Mouse (Mus musculus) adrenal gland, postnatal 4 days (tissue): ENCODE results near the gene Hoxa3. TPM values are rescaled to one million over a fixed set of nuclear protein-coding genes. Genes with fewer than 3 reads are reported as not detected.

Experiments used
- DNase-seq, 2 experiments: peaks; one replicate each; pipeline ENCODE4 v3.0.0; 2021 to 2022; ENCODE audit warnings: low spot score in 2 of 2, mixed read lengths in 2 of 2
- total RNA-seq, 2 experiments: library from RNA; stranded (reverse); gene quantifications; 2 replicates each; pipeline ENCODE4 v1.2.3; 2021

The Hoxa3 gene
- total RNA-seq, 2 experiments from 2014 or later = 13.3 to 15.6 TPM

DNA sequence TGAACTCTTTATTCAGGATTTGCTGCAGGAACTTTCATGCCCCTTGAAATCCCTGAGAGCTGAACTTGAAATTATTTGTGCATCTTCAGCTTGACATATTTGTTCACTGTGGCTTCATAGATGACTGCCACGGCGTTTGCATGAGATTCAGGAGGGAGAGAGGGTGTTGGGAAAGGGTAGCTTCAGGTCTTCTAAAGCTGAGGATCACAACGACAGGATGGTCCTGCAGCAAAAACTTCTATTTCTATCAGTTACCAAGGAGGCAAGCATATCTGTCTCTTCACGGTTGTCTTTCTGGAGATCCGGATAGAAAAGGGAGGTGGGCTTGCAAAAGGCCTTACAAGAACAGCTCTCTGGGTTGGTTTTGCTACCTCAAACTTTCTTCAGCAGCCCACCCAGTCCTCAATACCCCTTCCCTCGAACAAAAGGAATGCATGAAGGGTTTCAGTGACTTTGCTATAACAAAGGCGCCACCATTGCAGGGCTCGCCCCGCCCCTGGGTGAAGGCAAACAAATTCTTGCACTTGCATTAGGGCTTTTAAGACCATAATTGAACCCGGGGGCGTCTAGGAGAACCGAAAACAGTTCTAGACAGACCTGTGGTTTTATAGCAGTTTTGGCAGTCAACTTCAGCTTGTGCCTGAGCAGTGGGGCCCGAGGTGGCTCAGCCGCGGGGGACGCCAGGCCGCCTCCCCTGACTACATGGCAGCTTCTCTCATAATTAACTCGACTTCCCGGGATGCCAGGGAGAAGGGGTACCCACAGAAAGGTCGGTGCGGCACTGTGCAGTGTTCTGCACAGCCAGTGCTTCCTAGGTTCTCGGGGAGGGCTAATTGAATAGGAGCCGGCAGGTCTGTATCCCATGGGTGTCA lies 34.9 kb upstream of the Hoxa3 start:
- DNase-seq = no peak

DNA sequence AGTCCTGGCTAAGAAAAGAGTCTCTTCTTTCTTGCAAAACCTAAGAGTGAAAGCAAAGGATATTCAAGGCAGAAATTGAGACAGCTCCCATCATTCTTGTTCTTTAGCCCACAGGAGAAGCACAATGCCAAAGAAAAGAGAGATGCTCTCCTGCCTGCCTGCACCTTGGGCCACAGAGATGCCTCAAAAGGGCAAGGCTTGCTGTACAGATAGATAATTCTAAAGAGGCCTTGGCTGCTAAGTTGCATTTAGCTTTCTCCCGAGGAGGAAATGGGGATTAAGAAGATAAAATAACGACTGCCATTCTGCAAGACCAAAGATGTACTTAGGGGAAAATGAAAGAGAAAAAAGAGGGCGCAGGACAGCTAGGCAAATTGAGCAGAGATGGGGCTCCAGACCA lies 33.8 kb upstream of the Hoxa3 start:
- no peak for DNase-seq

DNA sequence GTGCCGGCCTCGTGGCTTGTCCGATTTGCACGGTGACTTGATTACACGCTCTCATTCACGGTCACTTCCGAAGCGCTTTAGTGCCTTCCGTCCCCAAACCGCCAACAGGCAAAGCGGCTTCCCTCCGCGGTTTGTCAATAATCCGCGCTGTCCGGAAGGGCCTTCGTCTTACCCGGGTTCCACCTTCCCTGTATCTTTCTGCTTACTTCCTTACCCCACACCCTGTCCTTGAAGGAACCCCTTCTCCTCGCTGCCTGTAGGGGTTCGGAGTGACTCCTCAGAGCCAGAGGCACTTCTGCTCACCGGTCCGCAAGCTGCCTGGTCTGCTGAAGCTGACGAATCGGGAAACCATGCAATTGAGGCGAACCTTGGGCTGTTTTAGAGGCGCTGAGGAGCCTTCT lies 33.3 kb upstream of the Hoxa3 start:
- DNase-seq = no peak

DNA sequence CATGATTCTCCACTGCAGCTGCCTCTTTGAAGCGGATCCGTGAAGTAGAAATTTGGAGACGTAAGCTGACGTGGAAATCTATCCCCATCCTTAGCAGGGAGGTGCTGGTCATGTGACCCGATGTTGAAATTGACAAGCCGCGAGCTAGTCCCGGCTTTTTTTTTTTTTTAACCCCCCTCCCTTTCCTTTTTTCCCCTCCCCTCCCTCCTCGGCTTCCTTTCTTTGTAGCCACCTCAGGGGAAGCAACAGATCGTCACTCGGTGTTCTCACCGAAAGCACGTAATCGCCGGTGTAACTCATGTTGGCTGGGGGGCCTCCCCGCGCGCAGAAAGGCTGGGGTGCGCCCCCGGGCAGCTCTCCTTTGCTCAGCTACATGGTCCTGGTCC lies 32.6 kb upstream of the Hoxa3 start, which contains the start of gene Hoxa11:
Gene Hoxa11, minus strand, starts transcription at position 54 of the 386 bp plus-strand sequence.
- no peak for DNase-seq

DNA sequence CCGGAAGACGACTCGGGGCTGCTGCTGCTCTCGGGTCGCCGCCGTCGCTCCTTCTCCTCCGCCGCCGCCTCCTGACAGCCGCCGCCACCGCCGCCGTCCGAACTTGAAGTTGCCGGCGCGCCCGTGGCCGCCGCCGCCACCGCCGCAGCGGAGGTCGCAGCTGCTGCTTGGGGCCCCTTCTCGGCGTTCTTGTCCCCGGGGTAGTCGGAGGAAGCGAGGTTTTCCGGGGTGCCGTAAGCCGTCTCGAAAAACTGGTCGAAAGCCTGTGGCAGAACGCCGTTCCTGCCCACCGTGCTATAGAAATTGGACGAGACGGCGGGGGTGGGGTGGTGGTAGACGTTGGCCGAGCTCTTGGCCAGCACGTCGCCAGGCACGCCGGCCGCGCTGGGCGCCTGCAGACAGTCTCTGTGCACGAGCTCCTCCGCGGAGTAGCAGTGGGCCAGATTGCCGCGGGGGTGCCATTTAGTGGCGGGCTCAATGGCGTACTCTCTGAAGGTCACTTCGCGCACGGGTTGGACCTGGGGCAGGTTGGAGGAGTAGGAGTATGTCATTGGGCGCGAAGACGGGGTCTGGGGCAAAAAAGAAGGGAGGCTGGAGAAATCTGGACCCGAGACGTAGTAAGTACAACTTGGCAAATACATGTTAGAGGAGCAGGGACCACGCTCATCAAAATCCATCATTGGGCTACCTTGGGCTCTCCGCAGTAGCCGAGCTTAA lies 32.1 kb upstream of the Hoxa3 start:
- DNase-seq = no peak

DNA sequence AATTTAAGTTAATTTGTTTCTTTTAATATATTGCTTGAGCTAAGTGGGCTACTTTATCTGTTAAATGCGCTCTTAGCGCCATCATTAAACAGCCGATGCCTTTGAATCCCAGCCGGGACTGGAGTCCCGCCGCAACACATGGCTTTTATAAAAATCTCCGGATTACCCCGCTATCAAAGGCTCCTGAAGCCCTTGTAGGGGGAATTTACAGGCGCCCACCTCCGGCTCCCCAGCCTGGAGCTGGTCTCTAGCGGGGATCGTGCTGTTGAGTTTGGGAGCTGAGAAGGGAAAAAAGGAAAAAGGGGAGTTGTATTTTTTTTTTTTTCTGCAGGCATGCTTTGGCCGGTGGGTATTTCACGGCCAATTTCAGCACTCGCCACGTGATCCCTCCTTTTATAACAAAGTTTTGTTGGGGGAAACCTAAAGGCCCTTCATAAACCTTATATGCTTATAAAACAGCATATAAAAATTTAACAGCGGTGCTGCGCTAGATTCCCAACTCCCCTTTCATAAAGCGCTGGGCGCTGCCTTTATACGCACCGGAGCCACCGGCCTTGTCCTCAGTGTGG lies 31.4 kb upstream of the Hoxa3 start:
- DNase-seq = no peak

DNA sequence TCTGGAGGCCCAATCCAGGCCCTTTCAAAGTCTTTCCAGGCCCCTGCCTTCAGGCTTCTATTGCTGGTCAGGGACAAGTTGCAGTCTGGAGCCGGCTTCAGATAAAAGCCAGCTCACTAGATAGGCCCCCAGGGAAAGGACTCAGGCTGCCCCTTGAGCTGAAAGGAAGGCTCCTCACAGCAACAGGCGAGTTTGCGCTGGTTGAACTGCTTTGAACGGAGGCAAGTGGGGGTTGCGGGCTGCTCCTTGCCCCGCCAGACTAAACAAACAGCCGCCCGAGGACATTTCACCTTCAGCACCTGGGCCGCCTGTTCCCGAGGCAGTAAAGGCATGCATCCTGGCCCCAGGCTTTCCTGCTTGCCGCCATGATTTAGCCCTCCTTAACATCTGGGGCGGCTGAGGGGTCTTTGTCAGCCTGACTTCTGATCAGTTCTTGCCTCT lies 30.6 kb upstream of the Hoxa3 start:
- no peak for DNase-seq

DNA sequence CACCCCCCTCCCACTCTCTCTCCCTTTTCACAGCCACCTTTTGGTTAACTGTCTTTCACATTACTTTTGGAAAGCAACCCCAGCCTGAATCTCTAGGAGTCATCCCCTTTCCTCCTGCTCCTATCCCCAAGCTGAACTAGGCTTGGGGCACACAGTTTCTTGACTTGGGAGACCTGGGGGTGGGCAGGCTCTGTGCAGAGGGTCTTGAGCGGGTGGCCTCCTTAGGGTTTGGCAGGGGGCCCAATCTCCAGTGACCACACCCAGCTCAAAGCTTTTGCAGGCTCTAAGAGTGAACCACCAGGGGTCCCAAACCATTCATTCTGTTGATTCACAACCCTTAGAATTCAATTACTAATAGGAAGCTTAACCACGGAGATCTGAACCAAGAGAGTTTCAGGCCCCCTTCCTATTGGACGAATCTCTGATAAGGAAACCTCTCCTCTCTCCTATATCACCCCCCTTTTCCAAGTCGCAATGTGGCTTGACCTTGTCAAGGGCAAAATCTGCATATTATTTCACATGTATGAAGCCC lies 29.7 kb upstream of the Hoxa3 start:
- DNase-seq = no peak

DNA sequence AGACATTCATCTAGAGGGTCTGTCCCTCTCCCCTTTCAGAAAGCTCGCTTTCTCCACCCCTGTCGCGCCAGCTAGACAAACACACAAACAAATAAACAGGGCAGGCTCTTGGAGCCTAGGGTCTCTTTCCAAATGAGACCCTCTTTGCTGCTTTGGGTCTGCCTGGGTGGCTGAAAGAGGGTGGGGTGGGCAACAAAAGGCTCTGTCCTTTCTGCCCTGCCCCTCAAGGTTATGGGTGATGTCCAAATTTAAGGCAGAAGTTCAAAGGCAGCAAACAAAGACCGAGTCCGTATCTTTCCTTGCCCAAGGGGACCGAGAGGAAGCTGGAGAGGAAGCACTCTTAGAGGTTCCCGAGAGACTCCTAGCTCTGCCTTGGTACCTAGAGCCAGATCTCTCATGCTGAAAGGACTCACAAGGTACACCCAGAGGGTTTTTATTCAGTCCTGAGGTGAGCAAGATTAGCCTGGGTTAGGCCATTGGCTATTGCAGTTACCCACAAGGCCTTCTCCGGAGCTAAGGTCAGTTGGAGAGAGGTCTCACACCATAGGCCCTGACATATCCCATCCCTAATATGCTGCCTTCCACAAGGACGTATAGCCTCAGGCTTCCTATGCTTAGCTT lies 28.0 kb upstream of the Hoxa3 start:
- no peak for DNase-seq

DNA sequence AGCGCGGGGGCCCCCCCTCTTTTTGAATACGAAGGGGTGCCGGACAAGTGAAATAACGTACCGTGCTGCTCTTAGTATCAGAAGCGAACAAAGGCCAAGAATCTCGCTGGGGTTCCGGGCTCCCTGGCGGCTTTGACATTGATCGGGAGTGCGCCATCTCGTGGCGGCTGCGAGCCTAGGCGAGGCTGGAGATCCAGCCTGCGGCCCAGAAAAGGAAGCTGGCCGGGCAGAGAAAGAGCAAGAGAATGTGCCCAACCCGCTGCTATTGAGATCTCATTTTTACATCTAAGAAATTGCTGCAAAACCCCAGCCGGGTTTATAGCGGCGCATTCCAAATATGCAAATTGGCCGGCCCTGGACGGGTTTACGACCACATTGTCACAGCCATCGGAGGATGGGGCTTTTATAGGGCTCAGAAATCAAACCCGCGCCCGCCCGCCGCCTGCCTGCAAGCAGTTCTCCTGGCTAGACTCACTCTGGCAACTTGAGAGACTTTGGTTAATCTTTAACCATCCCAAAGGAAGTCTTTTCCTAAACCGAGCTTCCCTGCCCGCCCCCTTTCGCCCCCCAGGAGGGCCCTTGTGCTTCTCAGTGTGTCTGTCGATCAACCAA lies 27.4 kb upstream of the Hoxa3 start, which contains the start of gene Hoxa10:
Gene Hoxa10, minus strand, starts transcription at position 466 of the 612 bp plus-strand sequence.
- peak in 1 of 2 experiments; percentile 65 for DNase-seq

DNA sequence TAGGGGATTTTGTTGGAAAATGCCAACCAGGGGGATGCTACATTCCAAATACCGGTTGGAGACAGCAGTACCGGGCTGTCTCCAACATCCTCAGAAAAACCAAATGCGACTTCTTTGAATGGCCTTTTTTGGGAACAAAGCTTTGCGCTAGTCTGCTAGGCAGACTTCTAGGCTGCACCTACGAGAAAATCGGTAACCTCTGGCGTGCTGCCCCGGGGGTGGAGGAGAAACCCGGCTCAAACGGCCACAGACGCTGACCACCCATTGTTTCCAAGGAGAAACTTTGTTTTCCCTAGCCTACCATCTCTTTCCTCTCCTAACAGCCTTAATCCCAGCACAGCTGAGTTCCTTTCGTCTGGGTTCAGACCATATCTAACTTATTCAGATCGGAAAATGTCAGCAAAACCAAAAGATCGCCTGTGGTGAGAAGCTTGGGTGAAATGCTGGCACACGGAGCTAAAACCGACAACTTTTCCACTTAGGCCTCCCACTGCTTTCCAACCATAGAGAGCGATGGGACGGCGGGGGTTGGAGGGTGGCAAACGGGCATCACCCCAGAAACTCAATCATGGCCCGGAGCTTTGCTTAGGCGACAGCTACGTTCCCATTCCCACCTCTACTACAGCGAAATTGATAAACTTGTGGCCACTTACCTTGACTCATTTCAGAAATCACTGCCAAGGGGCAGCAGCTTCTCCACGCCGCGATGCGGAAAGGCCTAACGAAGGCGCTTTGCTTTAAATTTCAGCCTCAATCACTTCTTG lies 26.7 kb upstream of the Hoxa3 start:
- DNase-seq = no peak

DNA sequence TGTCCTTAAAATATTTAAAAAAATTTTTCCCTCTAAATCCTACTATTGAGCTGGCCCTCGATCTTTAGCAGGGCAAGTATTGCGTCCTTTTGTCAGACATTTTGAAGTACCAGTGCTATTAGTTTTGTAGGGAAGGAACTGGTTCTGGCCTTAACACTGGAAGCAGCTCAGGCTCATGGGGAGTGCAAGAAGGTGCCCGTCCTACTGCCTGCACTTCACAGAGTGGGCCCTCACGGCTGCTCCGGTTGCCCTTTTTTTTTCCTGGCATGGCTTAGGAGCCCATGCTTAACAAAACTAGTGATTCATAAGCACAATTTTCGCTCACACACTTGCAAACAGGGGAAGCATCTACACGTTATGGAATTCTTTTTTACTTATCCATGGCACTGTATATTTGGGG lies 25.8 kb upstream of the Hoxa3 start:
- DNase-seq = no peak

DNA sequence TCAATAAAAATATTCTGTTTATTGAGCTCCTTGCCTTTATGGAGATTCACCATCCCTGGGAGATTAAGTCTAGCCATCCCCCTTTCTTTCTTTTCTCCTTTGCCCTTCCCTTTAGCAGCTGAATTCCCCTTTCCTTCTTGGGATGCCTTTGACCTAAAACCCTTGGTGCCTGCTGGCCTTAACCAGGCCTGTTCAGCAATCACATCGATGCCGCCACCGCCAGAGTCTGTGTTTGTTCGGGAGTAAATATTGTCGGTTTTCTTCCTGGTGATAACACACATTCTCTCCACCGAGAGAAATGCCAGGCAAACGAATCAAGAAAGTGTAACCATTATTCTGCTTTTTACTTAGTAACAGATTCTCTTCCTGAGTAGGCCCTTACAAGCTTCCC lies 25.0 kb upstream of the Hoxa3 start:
- DNase-seq = no peak

DNA sequence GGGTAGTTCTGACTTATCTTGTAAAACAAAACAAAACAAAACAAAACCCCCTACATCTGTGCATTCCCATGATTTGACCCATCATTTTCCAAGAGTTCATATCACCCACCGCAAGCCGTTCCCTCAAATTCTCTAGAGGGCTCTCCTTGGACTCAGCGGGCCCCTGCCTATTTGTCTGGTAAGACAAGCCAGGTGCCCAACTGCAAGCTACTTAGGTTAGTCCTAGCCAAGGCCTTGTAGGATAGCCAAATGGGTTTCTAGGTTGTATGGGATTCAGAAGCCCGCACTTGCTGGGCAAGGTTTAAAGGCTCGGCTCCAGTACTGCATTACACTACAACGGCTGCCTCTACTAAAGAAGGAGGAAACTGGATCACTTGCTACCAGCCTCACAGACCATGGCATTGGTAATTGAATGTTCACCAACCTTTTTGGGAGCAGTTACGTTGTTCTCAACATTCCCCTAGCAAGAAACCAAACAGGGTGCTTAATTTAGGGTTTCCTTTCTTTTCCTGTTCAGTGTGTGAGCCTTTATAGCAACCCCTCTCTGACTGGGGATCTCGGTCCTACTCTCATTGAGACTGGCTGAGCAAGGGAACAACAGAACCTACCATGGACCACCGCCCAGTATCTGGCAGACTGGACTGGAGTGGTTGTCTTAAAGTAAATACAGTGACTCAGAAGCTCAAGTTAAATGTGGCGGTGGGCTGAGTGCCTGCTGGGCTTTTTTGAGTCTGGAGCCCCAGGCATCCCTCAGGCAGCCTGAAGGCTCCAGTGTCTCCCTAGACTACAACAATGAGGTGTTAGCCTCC lies 24.4 kb upstream of the Hoxa3 start:
- no peak for DNase-seq

DNA sequence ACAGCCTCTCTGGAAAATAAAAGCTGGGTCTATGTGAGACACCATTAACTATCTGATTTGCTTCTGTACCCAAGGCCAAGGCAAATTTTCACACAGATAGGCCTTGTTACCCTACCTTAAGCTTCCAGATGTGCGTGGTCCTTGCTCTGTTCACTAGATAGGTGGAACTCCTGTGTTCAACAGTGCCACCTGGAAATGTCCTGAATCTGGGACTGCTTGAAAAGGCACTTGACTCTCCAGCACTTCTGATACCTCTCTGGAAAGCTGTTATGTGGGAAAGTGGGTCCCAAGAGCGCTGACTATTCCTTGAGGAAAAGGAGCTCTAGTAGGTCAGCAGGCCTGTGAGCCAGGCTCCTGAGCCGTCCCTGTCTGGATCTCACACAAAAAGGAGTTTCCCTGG lies 23.7 kb upstream of the Hoxa3 start:
- no peak for DNase-seq

DNA sequence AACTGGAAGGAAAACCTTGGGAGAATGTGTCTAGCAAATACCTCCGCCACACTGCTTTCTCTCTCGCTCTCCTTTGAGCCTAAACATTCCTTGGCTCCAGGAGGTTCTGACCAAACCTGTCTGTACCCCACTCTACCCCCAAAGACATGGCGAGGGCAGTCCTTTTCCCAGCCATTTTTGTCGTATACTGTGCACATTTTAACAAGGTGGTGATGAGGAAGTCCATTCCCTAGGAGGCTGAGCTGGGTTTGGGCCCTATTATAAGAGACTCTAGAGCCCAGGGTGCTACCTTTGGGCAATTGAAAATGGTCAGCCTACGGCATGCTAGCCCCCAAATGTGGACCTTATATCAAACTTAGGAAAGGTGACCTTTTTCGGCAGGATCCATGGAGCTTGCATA lies 22.7 kb upstream of the Hoxa3 start:
- no peak for DNase-seq

DNA sequence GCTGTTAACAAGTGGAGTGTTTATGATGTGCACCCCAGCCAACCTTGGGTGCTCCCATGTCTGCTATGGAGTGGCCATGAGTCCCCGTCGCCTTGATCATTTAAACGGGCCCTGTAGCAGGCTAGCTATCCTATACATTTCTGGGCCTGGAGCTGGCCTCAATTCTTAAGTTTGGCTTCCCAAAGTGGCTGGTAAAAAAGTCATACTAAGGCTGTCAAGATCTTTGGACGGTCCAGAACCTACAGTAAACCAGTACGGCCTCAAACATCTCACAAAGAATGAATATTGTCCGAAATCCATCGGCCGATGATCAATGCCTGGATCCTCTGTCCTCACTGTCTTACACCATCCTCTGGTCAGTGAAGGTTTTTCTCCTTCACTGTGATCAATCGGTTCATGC lies 22.1 kb upstream of the Hoxa3 start:
- no peak for DNase-seq

DNA sequence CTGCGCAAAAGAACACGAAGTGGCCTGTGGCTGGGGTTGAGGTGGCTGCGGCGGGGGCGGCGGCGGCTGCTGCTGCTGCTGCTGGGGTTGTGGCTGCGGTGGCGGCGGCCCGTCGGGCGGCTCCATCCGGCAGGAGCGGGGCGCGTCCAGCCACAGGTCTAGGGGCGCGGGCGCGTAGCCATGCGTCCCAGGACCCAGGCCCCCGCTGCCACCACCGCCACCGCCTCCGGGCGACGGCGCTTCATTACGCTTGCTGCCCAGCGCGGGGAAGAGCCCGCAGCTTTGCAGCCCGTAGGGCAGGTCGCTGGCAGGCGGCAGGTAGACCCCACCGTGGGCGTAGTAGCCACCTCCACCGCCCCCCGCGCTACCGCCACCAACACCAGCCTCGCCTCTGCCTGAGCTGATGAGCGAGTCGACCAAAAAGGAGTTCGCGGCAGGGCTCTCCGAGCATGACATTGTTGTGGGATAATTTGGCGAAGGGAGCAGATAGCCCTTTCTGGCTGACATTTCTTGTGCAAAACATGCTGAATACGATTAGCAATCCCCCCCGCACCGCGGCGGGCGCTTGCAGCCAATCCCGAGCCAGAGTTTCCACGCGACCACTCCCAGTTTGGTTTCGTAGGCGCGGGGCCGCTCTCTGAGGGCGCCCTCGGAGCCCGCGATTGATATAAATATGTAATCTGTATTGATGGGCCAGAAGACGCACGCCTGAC lies 21.4 kb upstream of the Hoxa3 start:
- no peak for DNase-seq
